Mouse (Mus musculus) hindbrain, embryonic 12.5 days (tissue): ENCODE results near the gene Fgd2. TPM values are rescaled to one million over a fixed set of nuclear protein-coding genes. Genes with fewer than 3 reads are reported as not detected.
"Not testable (repeated sequence)": the region's sequence is repeated elsewhere in the genome, so short reads cannot be mapped to it uniquely, and the experiment has no call there.

Experiments
- ATAC-seq: fragments of 200-750 bp; cut with Nextera tagmentation; 2 replicates; pipeline ENCODE4 v1.8.0; 2017; ENCODE audit warnings: moderate TSS enrichment; ENCODE audit not compliant: low FRiP score
- H3K27ac ChIP-seq: fragments of 300-500 bp; sonication (generic); 2 replicates; pipeline ENCODE4 v1.5.1; 2016; ENCODE audit warnings: mild to moderate bottlenecking
- H3K27me3 ChIP-seq: fragments of 300-500 bp; sonication (generic); 2 replicates; pipeline ENCODE4 v1.6.1; 2016; ENCODE audit warnings: mild to moderate bottlenecking
- H3K36me3 ChIP-seq: fragments of 300-500 bp; sonication (generic); 2 replicates; pipeline ENCODE4 v1.6.1; 2016; ENCODE audit warnings: mild to moderate bottlenecking
- H3K4me1 ChIP-seq: fragments of 300-500 bp; sonication (generic); 2 replicates; pipeline ENCODE4 v1.6.1; 2016
- H3K4me2 ChIP-seq: fragments of 300-500 bp; sonication (generic); replicated peaks from 2 replicates; pipeline ENCODE4 v1.6.1; 2016; ENCODE audit warnings: mild to moderate bottlenecking
- H3K4me3 ChIP-seq: fragments of 300-500 bp; sonication (generic); 2 replicates; pipeline ENCODE4 v1.5.1; 2016; ENCODE audit warnings: mild to moderate bottlenecking
- H3K9ac ChIP-seq: fragments of 300-500 bp; sonication (generic); 2 replicates; pipeline ENCODE4 v1.6.1; 2016; ENCODE audit warnings: mild to moderate bottlenecking, moderate library complexity
- H3K9me3 ChIP-seq: fragments of 300-500 bp; sonication (generic); replicated peaks from 2 replicates; pipeline ENCODE4 v1.6.1; 2016; ENCODE audit warnings: mild to moderate bottlenecking
- WGBS: fragments of 180-500 bp; shearing (Covaris S2); methylation state at CpG from one replicate; pipeline ENCODE4 v1.1.7; 2016; 5-methylcytosine and 5-hydroxymethylcytosine counted together
- polyA plus RNA-seq: library from polyadenylated mRNA; unstranded; fragments of >200 nt; fragmentation: Nextera tagmentation; extraction: Ambion mirVana; gene quantifications from 2 replicates; pipeline ENCODE4 v1.2.1, GENCODE M21; 2016

The Fgd2 gene
- 4.3 and 7.0 TPM in 2 replicates for polyA plus RNA-seq

GRCm38 (mm10) chr17:29360761-29361221 lies at the start of gene Fgd2:
Gene Fgd2, plus strand, starts transcription at chr17:29360914.
- Histone ChIP-seq H3K27ac (no peak within 1 kb of the TSS), H3K4me3 (no peak within 1 kb of the TSS), H3K9me3 (no peaks in the 10 kb centered on the region), H3K27me3 (no peaks in the 10 kb centered on the region), H3K4me1 (peaks cover 19% of the 10 kb centered on the region), H3K9ac (no peak within 1 kb of the TSS), H3K36me3 (no peaks in the 10 kb centered on the region), H3K4me2 (no peak within 1 kb of the TSS)
- no peak for ATAC-seq
- 23% methylated on average over 5 of the region's 5 CpGs for WGBS

DNA sequence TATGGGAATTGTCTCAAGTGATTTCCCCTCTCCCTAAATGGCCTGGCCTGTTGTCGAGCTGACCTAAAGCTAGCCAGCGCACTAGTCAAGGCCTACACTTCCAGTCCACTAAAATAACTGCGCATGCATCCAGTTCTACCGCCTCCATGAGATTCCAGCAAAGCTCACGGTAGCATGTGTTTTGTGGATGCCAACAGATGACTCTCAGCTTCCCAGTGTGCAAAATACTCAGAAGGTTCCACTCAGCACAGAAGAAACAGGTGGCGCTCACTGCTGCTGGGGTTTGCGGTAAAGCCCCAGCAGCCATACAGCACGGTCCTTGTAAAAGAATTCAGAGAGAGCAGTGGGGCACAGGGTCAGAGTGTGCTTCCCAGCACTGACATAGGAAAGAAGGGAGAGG lies 49.1 kb upstream of the Fgd2 start:
- Histone ChIP-seq H3K9me3 (no peaks in the 10 kb centered on the region), H3K27me3 (no peaks in the 10 kb centered on the region), H3K4me3 (no peak overlapping the region), H3K9ac (no peak overlapping the region), H3K27ac (no peak overlapping the region), H3K4me1 (0 out of 2 replicates have a peak, but pooled peaks cover 7% of the 10 kb centered on the region), H3K36me3 (no peaks in the 10 kb centered on the region), H3K4me2 (no peak overlapping the region)
- no peak for ATAC-seq
- 89% methylated on average over 8 of the region's 8 CpGs for WGBS

DNA sequence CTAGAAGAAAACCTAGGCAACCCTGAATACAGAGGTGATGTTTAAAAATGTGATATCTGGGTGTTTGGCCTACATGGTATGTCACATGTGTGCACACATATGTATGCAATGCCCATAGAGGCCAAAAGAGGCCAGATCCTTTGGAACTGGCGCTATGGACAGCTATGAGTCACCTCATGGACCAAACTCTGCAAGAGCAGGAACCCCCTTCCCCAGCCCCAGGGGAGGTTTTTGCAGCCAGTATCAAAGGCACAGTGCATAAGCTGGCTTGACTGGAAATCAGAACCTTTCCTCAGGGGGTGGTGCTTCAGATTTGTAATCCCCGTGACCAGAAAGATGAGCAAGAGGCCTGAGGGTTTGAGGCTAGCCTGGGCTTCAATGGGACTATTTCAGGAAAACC lies 48.6 kb upstream of the Fgd2 start:
- H3K9ac ChIP-seq = no peak overlapping the region
- no peaks in the 10 kb centered on the region for H3K27me3 ChIP-seq
- H3K9me3 ChIP-seq = no peaks in the 10 kb centered on the region
- 88% methylated on average over 2 of the region's 2 CpGs for WGBS
- no peak for ATAC-seq
- 0 out of 2 replicates have a peak, but pooled peaks cover 7% of the 10 kb centered on the region for H3K4me1 ChIP-seq
- no peak overlapping the region for H3K4me3 ChIP-seq
- no peak overlapping the region for H3K4me2 ChIP-seq
- H3K27ac ChIP-seq = no peak overlapping the region
- H3K36me3 ChIP-seq = no peaks in the 10 kb centered on the region

GRCm38 (mm10) chr17:29313300-29313699 lies 47.4 kb upstream of the Fgd2 start:
- no peak for ATAC-seq

DNA sequence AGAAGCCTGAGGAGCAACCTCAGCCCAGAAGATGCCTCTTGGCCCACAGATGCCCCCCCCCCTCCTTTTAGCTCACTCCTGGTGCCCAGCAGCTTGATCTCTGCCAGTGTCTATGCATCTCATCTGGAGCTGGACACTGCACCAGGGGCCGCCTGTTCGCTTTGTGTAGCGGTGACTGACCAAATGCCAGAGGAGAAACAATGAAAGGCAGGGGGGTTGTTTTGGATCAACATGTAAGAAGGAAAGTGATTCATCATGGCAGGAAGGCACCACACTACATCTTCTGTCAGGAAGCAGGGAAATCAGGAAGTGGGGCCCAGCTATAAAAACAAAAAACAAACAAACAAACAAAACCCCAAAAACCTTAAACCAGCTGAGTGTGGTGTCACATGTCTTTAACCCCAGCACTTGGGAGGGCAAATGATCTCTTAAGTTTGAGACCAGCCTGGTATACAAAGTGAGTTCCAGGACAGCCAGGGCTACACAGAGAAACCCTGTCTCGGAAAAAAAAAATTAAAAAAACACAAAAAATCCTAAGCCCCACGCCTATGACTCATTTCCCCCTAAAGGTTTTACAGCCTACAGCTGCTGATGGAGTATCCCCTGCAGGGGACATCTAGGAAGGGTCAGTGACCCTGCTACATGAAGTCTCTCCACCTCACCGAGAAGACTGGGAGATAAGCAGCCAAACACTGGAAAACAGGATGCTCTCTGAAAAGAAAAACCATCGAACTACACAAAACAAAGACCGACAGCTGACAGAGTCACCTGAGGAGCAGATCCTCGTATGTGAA lies 44.8 kb upstream of the Fgd2 start:
- Histone ChIP-seq H3K4me2 (no peak overlapping the region), H3K27ac (no peak overlapping the region), H3K9me3 (no peaks in the 10 kb centered on the region), H3K9ac (no peak overlapping the region), H3K36me3 (no peaks in the 10 kb centered on the region), H3K4me3 (no peak overlapping the region), H3K4me1 (peaks cover 15% of the 10 kb centered on the region), H3K27me3 (peaks cover 20% of the 10 kb centered on the region)
- no peak for ATAC-seq
- 36% methylated on average over 9 of the region's 9 CpGs for WGBS

More at GRCm38 (mm10) chr17:29313300-29313699, 47.4 kb upstream of the Fgd2 start:
- Histone ChIP-seq H3K27me3 (no peaks in the 10 kb centered on the region), H3K36me3 (no peaks in the 10 kb centered on the region), H3K4me1 (0 out of 2 replicates have a peak, but pooled peaks cover 7% of the 10 kb centered on the region), H3K4me3 (no peak overlapping the region), H3K9me3 (no peaks in the 10 kb centered on the region), H3K4me2 (no peak overlapping the region), H3K9ac (no peak overlapping the region), H3K27ac (no peak overlapping the region)

- WGBS = 71% methylated on average over 3 of the region's 3 CpGs
- H3K4me1 ChIP-seq = peaks cover 19% of the 10 kb centered on the region
- H3K27ac ChIP-seq = no peak overlapping the region
- H3K9me3 ChIP-seq = no peaks in the 10 kb centered on the region
- H3K4me3 ChIP-seq = no peak overlapping the region
- no peak overlapping the region for H3K4me2 ChIP-seq
- ATAC-seq = no peak
- H3K36me3 ChIP-seq = no peaks in the 10 kb centered on the region
- peaks cover 30% of the 10 kb centered on the region for H3K27me3 ChIP-seq
- H3K9ac ChIP-seq = no peak overlapping the region
Measured at GRCm38 (mm10) chr17:29316891-29317290, 43.8 kb upstream of the Fgd2 start.

GRCm38 (mm10) chr17:29317380-29317779 lies 43.3 kb upstream of the Fgd2 start, which contains the start of gene Pi16:
Gene Pi16, plus strand, starts transcription at chr17:29317680.
- 86% methylated on average over 3 of the region's 3 CpGs for WGBS
- not testable (repeated sequence) for H3K36me3 ChIP-seq, H3K4me3 ChIP-seq, H3K9me3 ChIP-seq, ATAC-seq, H3K4me2 ChIP-seq, H3K9ac ChIP-seq, H3K27ac ChIP-seq
- Histone ChIP-seq H3K27me3 (peaks cover 35% of the 10 kb centered on the region), H3K4me1 (peaks cover 24% of the 10 kb centered on the region)

DNA sequence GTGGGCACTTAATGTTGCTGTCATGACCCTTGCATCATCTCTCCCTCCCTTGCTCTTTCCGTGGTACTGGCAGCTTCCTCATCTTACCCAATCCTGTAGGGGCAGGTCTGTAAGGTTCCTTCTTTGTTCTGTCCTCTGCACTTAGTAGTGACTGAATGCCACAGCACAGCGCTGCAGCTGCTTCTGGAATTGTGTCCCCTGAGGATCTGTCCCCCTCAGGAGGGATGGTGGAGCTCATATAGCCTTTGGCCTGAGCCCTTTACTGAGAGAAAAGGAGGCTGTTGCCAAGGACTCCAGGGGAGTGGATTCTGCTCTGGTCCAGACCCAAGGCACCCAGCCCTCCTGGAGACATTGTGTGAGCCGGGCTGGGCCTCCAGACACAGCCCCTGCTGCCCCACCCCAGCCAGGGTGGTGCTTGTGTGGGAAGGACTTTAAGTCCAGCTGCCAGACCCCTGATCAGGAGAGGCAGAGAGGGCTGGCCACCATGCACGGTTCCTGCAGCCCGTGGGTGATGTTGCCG lies 41.9 kb upstream of the Fgd2 start:
- ATAC-seq = no peak
- H3K27me3 ChIP-seq = peaks cover 45% of the 10 kb centered on the region
- H3K9me3 ChIP-seq = no peaks in the 10 kb centered on the region
- H3K4me2 ChIP-seq = no peak overlapping the region
- H3K9ac ChIP-seq = no peak overlapping the region
- no peak overlapping the region for H3K4me3 ChIP-seq
- WGBS = 44% methylated on average over 6 of the region's 6 CpGs
- peaks cover 28% of the 10 kb centered on the region for H3K4me1 ChIP-seq
- H3K27ac ChIP-seq = no peak overlapping the region
- no peaks in the 10 kb centered on the region for H3K36me3 ChIP-seq

DNA sequence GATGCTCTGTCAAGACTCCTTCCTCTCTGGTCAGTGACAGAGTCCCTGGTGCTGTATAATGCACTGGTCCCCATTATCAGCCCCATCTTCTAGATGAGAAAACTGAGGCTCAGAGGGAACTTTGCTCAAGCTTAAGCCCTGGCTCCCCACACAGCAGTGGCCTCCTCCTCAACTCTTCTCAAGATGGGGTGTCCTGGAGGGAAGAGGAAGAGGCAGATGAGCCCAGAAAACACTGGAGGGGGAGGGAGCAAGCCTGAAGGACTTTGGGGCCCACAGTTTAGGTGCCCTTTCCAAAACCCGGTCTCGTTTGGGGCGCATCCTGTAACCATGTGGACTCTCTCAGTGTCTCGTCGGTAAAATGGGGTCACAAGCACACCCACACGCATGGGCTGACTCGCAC lies 41.2 kb upstream of the Fgd2 start:
- Histone ChIP-seq H3K9ac (no peak overlapping the region), H3K27me3 (peaks cover 46% of the 10 kb centered on the region), H3K4me1 (peaks cover 28% of the 10 kb centered on the region), H3K27ac (no peak overlapping the region), H3K36me3 (no peaks in the 10 kb centered on the region), H3K9me3 (no peaks in the 10 kb centered on the region), H3K4me3 (no peak overlapping the region), H3K4me2 (no peak overlapping the region)
- WGBS = 92% methylated on average over 7 of the region's 7 CpGs
- ATAC-seq = no peak

GRCm38 (mm10) chr17:29319881-29320639 lies 40.7 kb upstream of the Fgd2 start:
- 72% methylated on average over 8 of the region's 8 CpGs for WGBS
- H3K27me3 ChIP-seq = peaks cover 47% of the 10 kb centered on the region

DNA sequence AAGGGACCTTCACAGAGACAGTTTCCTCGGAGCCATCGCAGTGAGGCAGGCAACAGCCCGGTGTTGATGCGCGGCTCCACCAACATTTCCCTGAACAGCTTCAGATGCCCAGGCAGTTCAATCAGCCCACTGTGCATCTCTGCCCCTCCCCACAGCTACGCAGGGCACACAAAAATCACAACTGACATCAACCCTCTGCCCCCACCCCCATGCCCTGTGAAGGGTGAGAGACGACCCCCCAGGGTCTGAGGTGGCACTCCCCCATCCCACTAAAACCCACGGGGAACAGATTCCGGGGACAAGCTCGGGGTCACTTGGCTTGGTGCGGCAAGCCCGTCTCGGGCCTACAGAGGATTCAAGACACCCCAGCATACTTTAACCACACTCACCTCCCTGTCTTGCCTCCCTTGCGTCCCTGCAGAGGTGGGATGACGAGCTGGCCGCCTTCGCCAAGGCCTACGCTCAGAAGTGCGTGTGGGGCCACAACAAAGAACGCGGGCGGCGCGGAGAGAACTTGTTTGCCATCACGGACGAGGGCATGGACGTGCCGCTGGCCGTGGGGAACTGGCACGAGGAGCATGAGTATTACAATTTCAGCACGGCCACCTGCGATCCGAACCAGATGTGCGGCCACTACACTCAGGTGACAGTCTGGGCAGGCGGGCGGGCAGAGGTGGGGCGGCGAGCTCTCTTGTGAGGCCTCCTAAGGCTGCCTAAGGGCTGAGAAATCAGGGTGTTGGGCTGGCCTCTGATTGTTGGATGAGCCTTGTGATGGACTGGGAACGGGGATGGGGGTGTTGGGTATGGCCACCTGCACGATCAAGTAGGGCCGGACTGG lies 38.7 kb upstream of the Fgd2 start:
- WGBS = 14% methylated on average over 41 of the region's 41 CpGs
- no peak overlapping the region for H3K27ac ChIP-seq
- H3K4me2 ChIP-seq = peak overlapping the region; percentile 32
- no peaks in the 10 kb centered on the region for H3K36me3 ChIP-seq
- 0 out of 2 replicates have a peak overlapping the region, but pooled peaks have one; percentile 10 for H3K9ac ChIP-seq
- peaks cover 36% of the 10 kb centered on the region for H3K4me1 ChIP-seq
- ATAC-seq = no peak
- H3K27me3 ChIP-seq = peaks cover 52% of the 10 kb centered on the region
- H3K4me3 ChIP-seq = peak overlapping the region; percentile 6; the same call in 1 of the 2 replicates
- H3K9me3 ChIP-seq = no peaks in the 10 kb centered on the region

More at GRCm38 (mm10) chr17:29319881-29320639, 40.7 kb upstream of the Fgd2 start:
- Histone ChIP-seq H3K9me3 (no peaks in the 10 kb centered on the region), H3K4me3 (no peak overlapping the region), H3K36me3 (no peaks in the 10 kb centered on the region), H3K4me2 (no peak overlapping the region), H3K4me1 (peaks cover 27% of the 10 kb centered on the region), H3K9ac (no peak overlapping the region), H3K27ac (no peak overlapping the region)
- no peak for ATAC-seq
